Mouse (Mus musculus) embryonic facial prominence, embryonic 14.5 days (tissue): ENCODE data around the gene H2afz. TPM values are rescaled to one million over a fixed set of nuclear protein-coding genes. Genes with fewer than 3 reads are reported as not detected.

Experiments
- polyA plus RNA-seq: library from polyadenylated mRNA; unstranded; fragments of >200 nt; fragmentation: Nextera tagmentation; extraction: Ambion mirVana; gene quantifications from 2 replicates; pipeline ENCODE4 v1.2.1, GENCODE M21; 2014

The H2afz gene
- polyA plus RNA-seq, 1 experiment from 2014 or later: 1,328 TPM

Other genes with a start within 250 kb of the H2afz start
- 31.3 and 32.4 TPM in 2 replicates for gene Ddit4l, start 242.9 kb upstream of the H2afz start, polyA plus RNA-seq
- gene Gm21962, start 193.0 kb upstream of the H2afz start, polyA plus RNA-seq: not detected in 2 replicates
- 12.0 and 13.5 TPM in 2 replicates for gene Dnajb14, start 3.2 kb downstream of the H2afz start, polyA plus RNA-seq
- 108 and 112 TPM in 2 replicates for gene Lamtor3, start 54.0 kb downstream of the H2afz start, polyA plus RNA-seq
- 9.0 and 9.4 TPM in 2 replicates for gene Dapp1, start 117.1 kb downstream of the H2afz start, polyA plus RNA-seq
- 5.5 and 7.5 TPM in 2 replicates for gene 1110002E22Rik, start 200.6 kb downstream of the H2afz start, polyA plus RNA-seq
- 0.26 and 0.75 TPM in 2 replicates for gene Gm5105, start 202.9 kb downstream of the H2afz start, polyA plus RNA-seq